Mouse (Mus musculus) 3134 (cell line): ENCODE measurements at regions not wholly inside any gene's neighbourhood (a gene's known extent, or its start where the extent isn't known, plus 50 kb on each side); places are given as distances from the start of the nearest gene placed in this dataset.
"Not testable (repeated sequence)": the region's sequence is repeated elsewhere in the genome, so short reads cannot be mapped to it uniquely, and the experiment has no call there.

ENCODE experiments used
- DNase-seq: peaks from one replicate; pipeline ENCODE4 v3.0.0-alpha.2; 2011; ENCODE audit warnings: low spot score; ENCODE audit not compliant: insufficient read length; ENCODE audit errors: extremely low read depth

DNA sequence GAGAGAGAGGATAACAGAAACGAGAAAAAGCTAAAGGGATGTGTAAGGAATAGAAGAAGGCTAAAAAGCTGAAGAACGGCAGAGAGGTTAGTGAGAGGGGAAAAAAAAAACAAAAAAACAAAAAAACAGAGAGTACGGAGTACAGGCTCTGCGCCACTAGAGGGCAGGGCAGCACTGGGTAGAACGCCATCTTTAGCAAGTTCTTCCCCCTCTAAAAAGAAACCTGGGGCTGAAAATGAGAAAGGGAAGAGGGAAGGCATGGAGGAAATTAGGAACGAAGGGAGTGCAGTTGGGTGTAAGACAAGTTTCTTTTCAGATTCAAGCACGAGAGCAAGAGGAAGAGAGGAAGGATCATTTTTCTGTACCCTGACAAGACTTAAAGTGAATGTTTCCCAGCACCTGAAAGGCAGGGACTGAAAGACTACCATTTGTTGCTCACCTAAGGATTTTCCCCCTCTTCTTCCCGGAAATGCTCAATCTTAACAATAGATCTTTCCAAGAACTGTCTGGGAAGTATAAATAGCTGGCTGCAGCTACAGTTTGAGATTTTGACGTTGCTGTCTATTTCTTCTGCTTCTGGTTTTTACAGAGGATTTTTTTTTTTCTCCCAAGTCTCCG, 195.6 kb downstream of the Fam198b start:
- DNase-seq: peak; percentile 24

DNA sequence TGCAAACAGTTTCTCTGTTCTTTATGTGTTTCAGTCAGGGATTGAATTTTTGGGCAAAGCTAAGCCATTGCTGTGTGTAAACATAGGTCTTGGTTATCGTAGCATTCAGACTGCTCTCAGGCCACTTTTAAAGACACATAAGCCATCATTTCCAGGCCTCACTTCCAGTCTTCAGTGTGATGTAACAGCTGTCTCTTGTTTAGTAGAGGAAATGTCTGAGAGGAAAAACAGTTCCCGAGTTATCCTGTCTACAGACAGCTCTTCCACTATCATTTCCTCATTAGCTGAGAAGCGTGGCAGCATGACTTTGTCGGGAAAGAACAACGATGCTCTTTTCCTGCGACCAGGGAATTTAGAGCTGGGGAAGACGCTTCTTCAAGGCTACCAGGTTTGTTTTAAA, 196.9 kb downstream of the Fam198b start:
- no peak for DNase-seq

- DNase-seq: no peak
Measured at GRCm38 (mm10) chr3:80082780-80083519, 198.6 kb downstream of the Fam198b start.

DNA sequence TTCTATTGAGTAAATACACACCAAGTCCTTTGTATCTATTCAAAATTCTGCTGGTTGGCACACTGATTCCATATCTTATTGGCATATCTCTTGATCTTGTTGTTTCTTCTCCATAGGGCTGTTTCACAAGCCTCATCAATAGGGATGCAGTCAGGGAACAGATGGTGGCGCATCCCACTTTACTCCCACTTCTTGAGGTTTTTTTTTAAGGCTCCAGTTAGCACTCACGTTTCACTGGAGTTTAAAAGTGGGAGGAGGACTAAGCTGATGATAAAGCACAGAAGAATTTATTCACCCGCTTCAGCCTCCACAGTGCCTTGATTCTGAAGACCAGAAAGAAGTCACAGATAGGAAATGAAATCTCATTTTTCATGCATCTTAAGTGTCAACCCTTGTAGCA, 199.8 kb downstream of the Fam198b start:
- no peak for DNase-seq

DNA sequence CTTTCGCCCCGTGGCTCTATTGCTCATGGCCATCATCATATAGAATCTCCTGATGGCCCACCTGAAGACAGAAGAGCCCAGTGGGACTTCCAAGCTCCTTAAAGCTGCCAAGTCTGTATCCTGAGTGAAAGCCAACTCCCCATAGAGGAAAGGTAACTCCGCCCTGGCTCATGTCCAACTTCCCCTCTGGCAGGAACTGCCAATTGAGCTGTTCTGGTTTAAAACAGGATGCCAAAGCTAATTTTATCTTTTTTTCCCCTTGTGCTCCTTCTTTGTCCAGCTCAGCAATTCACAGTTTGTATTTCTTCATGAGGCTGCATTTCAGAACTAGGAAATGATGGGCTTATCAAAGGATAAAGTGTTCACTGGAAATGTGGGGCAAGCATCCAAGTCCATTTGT, 215.3 kb downstream of the Fam198b start:
- DNase-seq: no peak

DNA sequence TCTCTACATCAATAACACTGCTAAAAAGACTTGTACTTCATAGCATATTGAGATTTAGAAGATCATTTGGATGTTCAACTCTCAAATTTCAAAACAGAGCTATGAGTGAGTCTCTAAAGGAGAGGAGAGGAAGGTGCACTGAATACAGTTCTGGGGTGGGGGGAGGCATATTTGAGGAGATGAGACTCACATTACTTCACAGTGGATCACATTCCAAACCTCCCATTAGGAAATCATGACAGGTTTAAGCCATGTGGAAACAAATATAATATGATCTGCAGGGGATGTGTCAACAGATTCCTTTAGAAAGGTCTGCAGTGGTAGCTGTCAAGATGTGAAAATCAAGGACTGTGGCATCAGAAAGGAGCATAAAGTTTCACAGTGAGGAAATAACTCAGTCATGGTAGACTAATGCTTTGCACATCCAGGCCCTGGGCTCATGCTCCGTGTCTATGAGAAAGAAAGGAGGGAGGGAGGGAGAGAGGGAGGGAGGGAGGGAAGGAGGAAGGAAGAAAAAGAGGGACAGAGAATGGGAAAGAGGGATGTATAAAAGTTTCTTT, 235.9 kb downstream of the Fam198b start:
- no peak for DNase-seq

DNA sequence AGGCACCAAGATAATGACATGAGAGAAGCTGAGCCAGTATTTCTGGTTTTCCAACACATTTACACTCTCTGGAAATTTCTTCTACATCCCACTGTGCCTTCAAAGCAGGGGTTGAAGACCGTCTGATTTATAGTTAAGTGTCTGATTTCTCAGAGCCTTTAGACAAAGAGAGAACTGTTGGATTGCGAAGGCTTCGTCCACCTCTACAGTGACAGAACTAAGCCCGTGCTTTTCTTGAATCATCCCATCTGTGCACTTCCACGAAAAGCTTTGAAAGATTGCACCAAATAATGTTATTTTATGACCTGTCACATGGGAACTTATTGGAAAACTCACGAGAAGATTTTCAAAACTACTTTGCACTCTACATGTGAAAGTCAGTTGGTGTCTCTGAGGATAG, 239.3 kb downstream of the Fam198b start:
- DNase-seq: no peak

- DNase-seq: no peak
Measured at GRCm38 (mm10) chr3:80124621-80125020, 240.3 kb downstream of the Fam198b start.

DNA sequence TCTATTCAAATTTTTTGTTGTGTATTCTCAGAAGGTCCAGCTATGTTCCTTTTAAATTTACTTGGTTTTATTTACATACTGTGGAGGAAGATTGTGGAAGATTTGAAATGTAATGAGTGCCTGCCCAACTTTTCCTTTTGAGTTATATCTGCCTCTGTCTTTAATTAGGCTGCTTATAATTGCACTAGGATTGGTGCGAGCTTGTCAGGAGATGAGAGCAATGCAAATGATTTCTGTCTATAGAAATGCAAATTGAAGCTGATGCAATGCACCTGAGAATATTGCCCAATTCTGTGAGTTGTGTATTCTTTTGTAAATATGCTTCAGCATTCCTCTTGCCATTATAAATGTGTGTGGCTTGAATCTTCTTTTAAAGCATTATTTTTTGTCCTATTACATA, 257.4 kb downstream of the Fam198b start:
- DNase-seq: no peak

DNA sequence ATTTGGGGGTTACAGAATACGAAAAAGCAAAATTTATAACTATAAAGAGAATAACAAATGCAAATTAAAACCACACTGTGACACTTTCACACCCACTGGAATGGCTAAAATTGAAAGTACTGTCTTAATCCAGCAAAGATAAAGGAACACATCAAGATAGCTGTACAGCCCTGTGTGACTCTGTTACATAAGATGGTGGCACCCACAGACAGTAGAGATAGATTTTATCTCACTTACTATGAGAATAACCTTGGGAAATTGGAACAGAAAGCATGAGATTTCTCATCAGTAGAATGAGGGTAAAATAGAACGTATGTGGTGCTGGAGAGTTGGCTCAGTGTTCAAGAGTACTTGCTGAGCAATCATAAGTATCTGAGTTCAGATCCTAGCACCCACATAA, 276.1 kb downstream of the Fam198b start:
- DNase-seq: no peak

DNA sequence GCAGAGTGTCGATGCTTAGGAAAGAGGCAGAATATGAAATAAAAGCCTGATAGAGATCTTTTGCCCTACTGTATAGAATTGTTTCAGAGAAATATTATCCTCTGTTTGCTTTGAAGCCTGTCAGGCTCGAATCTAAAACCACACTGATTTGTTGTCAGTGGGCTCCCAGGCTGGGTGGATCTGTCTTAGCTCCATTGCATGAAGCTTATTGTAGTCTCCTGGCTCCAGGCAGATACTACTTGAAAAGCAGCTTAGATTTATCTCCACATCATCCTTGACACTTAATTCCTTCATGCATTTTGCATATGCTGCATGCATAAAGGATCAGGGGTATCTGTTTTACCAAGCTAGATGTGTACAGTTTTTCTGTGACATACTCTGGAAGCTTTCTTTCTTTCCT, 297.4 kb downstream of the Fam198b start:
- DNase-seq: no peak

DNA sequence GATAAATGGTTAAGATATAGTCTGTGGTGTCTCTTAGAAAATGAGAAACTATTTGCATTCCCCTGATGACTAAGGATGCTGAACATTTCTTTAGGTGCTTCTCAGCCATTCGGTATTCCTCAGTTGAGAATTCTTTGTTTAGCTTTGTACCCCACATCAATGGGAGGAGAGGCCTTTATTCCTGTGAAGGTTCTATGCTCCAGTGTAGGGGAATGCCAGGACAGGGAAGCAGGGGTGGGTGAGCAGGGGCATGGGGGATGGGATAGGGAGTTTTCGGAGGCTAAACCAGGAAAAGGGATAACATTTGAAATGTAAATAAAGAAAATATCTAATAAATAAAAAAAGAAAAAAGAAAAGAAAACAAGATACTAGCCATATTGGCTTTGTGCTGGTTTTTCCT, 297.8 kb downstream of the Fam198b start:
- not testable (repeated sequence) for DNase-seq

DNA sequence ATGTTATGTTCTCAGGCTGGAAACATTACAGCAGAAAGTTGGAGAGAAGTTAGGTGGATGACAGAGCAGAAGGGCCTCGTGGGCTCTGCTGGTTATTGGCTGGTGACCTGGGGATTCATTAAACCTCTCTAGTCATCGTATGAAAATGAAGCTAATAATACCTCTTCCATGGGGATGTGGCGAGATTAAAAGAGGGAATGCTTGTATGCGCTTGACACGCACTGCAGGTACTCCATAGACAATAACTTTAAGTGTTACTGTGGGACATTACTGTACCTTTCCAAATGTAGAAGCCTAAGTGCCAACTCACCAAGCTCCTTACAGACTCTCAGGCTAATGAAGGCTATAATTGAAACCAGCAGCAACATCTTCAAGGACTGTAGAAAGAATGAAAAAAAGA, 303.1 kb downstream of the Fam198b start:
- no peak for DNase-seq

GRCm38 (mm10) chr3:80200904-80201303, 316.6 kb downstream of the Fam198b start:
- no peak for DNase-seq

- DNase-seq: no peak
Measured at GRCm38 (mm10) chr3:80204821-80205220, 320.5 kb downstream of the Fam198b start.

DNA sequence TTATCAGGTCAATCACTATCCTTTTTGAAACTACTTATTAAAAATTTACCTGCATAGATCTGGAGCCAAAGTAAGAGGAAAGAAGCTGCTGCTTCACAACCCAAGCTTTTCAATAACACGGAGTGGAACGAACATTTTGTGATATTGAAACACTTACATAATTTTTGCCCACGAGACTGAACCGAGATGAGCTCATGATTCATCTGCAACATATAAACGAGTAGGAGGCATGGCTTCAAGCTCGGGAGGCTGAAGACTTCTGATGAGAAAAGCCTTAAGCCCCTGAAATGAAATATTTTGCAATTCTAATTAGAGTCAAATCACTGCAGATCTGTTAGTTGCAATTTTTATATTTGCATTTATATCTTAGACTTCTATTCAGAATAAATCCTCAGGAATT, 321.0 kb downstream of the Fam198b start:
- no peak for DNase-seq

- DNase-seq: no peak
Measured at GRCm38 (mm10) chr3:80207022-80207421, 322.7 kb downstream of the Fam198b start.

GRCm38 (mm10) chr3:80208028-80208427, 323.7 kb downstream of the Fam198b start:
- no peak for DNase-seq

DNA sequence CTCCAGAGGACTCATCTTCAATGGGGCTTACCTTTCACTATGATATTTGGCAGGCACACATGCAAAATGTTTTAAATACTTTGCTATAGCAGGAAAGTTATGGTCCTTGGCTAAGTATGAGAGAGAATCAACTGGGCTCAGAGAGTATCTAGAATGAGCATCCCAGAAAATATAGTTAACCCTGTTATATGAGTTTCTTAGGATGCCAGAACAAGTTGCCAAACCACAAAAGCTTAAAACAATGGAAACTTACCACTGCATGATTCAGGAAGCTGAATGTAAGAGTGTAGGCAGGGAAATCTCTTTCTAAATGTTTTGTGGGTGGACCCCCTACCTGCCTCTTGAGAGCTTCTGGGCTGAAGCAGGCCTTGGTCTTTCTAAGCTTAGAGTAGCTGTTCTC, 325.3 kb downstream of the Fam198b start:
- DNase-seq: no peak

DNA sequence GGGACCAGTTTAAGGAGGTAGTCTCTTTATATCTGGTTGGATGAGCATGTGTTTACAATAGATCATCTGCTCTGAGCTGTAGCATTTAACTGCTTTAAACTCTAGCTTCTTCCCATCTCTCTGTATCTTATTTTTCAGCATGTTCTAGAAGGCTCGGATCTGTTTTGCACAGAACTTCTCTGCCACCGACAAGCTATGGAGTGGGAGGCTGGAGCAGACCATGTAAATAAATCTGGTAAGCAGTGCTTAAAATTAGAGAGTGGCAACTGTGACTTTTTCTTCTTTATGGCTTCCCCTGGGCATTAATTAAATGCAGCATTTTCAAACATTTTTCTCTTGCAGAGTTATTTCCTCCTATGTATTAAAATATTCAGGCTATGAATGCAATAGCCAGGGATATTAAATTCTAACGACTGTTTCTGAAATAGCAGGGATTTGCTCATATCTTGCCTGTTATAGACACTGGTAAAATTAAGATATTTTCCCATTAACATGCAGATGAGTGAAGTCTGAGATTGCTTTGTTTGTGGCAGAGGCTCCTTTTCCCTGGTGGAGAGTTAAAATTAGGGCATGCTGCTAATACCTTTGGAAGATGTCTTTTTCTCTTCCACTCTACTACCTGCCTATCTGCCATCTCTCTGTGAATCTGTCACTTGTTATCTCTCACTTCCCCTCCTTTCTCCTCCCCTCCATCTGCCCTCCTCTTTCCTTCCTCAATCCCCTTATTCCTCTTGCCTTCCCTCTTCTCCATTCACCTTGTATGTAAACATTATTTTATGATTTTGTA, 327.2 kb downstream of the Fam198b start:
- no peak for DNase-seq

- DNase-seq: no peak
Measured at GRCm38 (mm10) chr3:80248611-80249010, 364.3 kb downstream of the Fam198b start.
